Mouse (Mus musculus): ENCODE measurements at regions not wholly inside any gene's neighbourhood (a gene's known extent, or its start where the extent isn't known, plus 50 kb on each side); places are given as distances from the start of the nearest gene placed in this dataset.
"Not testable (repeated sequence)": the region's sequence is repeated elsewhere in the genome, so short reads cannot be mapped to it uniquely, and the experiment has no call there.

DNA sequence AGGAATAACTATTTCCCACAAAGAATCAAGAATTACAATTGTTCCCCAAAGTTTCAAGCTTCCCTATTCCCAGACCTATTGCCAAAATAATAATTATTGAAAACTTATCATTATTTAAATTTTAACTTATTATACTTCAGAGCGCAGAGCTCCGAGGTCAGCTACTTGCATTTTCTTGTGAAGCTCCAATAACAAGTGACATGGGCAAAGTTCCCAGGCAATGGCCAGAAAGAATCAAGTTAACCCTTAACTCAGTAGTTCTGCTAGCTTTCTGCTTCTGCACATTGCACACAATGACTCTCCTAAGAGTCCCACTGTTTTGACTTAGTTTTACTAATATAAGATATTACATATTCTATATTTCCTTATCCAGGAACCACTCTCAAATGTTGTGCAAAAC lies 1308.5 kb upstream of the Adam24 start:
- not testable (repeated sequence) for TF ChIP-seq CTCF, EP300 (IDR thresholded peaks at IDR 0.05; ENCODE audit: low read depth)
